Mouse (Mus musculus) thymus, adult 2 months (tissue): ENCODE measurements at regions not wholly inside any gene's neighbourhood (a gene's known extent, or its start where the extent isn't known, plus 50 kb on each side); places are given as distances from the start of the nearest gene placed in this dataset.

Source experiments
- CTCF ChIP-seq: fragments of 200-500 bp; IDR thresholded peaks from 2 replicates; pipeline ENCODE4 v1.5.1; 2012; ENCODE audit warnings: mild to moderate bottlenecking, control low read depth, low read length, moderate library complexity, borderline replicate concordance; ENCODE audit not compliant: control insufficient read depth, poor library complexity, insufficient read depth; ENCODE audit errors: extremely low read depth
- POLR2A ChIP-seq: fragments of 200-500 bp; IDR thresholded peaks from 2 replicates; pipeline ENCODE4 v1.6.1; 2012; ENCODE audit warnings: mild to moderate bottlenecking, low read length, control low read depth, moderate library complexity; ENCODE audit not compliant: control insufficient read depth, poor library complexity, insufficient read depth; ENCODE audit errors: extremely low read depth

DNA sequence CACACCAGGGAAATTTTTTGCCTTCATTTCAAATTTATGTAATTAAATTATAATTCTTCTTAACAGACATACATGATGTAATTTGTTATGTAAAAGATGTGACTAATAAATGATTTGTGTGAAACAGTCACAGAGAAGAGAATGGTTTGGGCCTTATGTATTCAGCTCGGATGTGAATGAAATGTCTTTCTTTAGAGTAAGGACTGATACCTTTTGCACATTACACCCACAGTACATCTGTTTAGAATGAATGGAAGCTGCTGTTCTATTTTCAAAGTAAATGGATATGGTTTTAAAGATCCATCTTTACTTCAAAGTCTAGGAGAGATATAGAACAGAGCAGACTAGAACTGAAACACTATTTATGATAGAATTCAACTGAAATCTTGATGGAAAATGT lies 226.7 kb upstream of the Thrb start:
- TF ChIP-seq POLR2A, result no peak
- TF ChIP-seq CTCF, result no peak
